Mouse (Mus musculus) forebrain, embryonic 11.5 days (tissue): ENCODE results near the gene Ccnd2. TPM values are rescaled to one million over a fixed set of nuclear protein-coding genes. Genes with fewer than 3 reads are reported as not detected.

Experiments used
- ATAC-seq: fragments of 200-750 bp; cut with Nextera tagmentation; replicated peaks from 2 replicates; pipeline ENCODE4 v1.8.0; 2017; ENCODE audit warnings: moderate TSS enrichment; ENCODE audit not compliant: low FRiP score
- DNase-seq: peaks from one replicate; pipeline ENCODE4 v3.0.0-alpha.2; 2017; ENCODE audit warnings: low spot score
- H3K27ac ChIP-seq: fragments of 300-500 bp; sonication (generic); 2 replicates; pipeline ENCODE4 v1.5.1; 2014; ENCODE audit warnings: low read depth, low read length
- H3K27me3 ChIP-seq: fragments of 300-500 bp; sonication (generic); 2 replicates; pipeline ENCODE4 v1.6.1; 2014; ENCODE audit warnings: mild to moderate bottlenecking, low read length, mixed read lengths; ENCODE audit not compliant: control insufficient read depth, insufficient read depth
- H3K36me3 ChIP-seq: fragments of 300-500 bp; sonication (generic); 2 replicates; pipeline ENCODE4 v1.6.1; 2014; ENCODE audit warnings: mild to moderate bottlenecking, low read length, moderate library complexity, mixed read lengths; ENCODE audit not compliant: control insufficient read depth, insufficient read depth
- H3K4me1 ChIP-seq: fragments of 300-500 bp; sonication (generic); replicated peaks from 2 replicates; pipeline ENCODE4 v1.6.1; 2014; ENCODE audit warnings: low read length, mixed read lengths; ENCODE audit not compliant: control insufficient read depth, insufficient read depth
- H3K4me2 ChIP-seq: fragments of 300-500 bp; sonication (generic); 2 replicates; pipeline ENCODE4 v1.6.1; 2014; ENCODE audit warnings: low read depth, mild to moderate bottlenecking, low read length, moderate library complexity, mixed read lengths; ENCODE audit not compliant: severe bottlenecking
- H3K4me3 ChIP-seq: fragments of 300-500 bp; sonication (generic); 2 replicates; pipeline ENCODE4 v1.5.1; 2014; ENCODE audit warnings: low read depth, low read length
- H3K9ac ChIP-seq: fragments of 300-500 bp; sonication (generic); 2 replicates; pipeline ENCODE4 v1.6.1; 2014; ENCODE audit warnings: low read length
- H3K9me3 ChIP-seq: fragments of 300-500 bp; sonication (generic); 2 replicates; pipeline ENCODE4 v1.6.1; 2016; ENCODE audit warnings: low read length, mixed read lengths; ENCODE audit not compliant: control insufficient read depth
- WGBS: fragments of 180-500 bp; shearing (Covaris S2); extraction: QIAGEN DNeasy Blood & Tissue Kit; methylation state at CpG from one replicate; pipeline ENCODE4 v1.1.7; 2014; 5-methylcytosine and 5-hydroxymethylcytosine counted together
- polyA plus RNA-seq: library from polyadenylated mRNA; unstranded; fragments of >200 nt; fragmentation: Nextera tagmentation; extraction: Ambion mirVana; gene quantifications from 2 replicates; pipeline ENCODE4 v1.2.1, GENCODE M21; 2014

Ccnd2 gene
- polyA plus RNA-seq, 1 experiment from 2014 or later = 1,292 TPM

- Histone ChIP-seq H3K9ac (no peak overlapping the region), H3K4me1 (peaks cover 10% of the 10 kb centered on the region; the same call in 1 of the 2 replicates), H3K27me3 (no peaks in the 10 kb centered on the region), H3K27ac (no peak overlapping the region; the same call in 1 of the 2 replicates), H3K36me3 (peaks cover 16% of the 10 kb centered on the region), H3K4me3 (no peak overlapping the region), H3K4me2 (no peak overlapping the region), H3K9me3 (no peaks in the 10 kb centered on the region)
- ATAC-seq (no peak), DNase-seq (no peak)
- 82% methylated on average over 7 of the region's 7 CpGs for WGBS
Measured at GRCm38 (mm10) chr6:127143576-127144288, 8.3 kb downstream of the Ccnd2 start.

GRCm38 (mm10) chr6:127143124-127143520 lies 8.9 kb downstream of the Ccnd2 start:
- no peaks in the 10 kb centered on the region for H3K9me3 ChIP-seq
- H3K4me1 ChIP-seq = peaks cover 10% of the 10 kb centered on the region; the same call in 1 of the 2 replicates
- DNase-seq (no peak), ATAC-seq (no peak)
- peaks cover 17% of the 10 kb centered on the region for H3K36me3 ChIP-seq
- H3K4me2 ChIP-seq = no peak overlapping the region
- H3K27me3 ChIP-seq = no peaks in the 10 kb centered on the region
- H3K4me3 ChIP-seq = no peak overlapping the region
- 85% methylated on average over 10 of the region's 10 CpGs for WGBS
- no peak overlapping the region for H3K9ac ChIP-seq
- no peak overlapping the region for H3K27ac ChIP-seq

GRCm38 (mm10) chr6:127142154-127143123 lies 9.6 kb downstream of the Ccnd2 start:
- Histone ChIP-seq H3K4me2 (no peak overlapping the region), H3K4me1 (peaks cover 9% of the 10 kb centered on the region; the same call in 1 of the 2 replicates), H3K4me3 (no peak overlapping the region), H3K9me3 (no peaks in the 10 kb centered on the region), H3K27ac (no peak overlapping the region), H3K36me3 (peaks cover 19% of the 10 kb centered on the region), H3K9ac (no peak overlapping the region), H3K27me3 (no peaks in the 10 kb centered on the region)
- DNase-seq (peak; percentile 76), ATAC-seq (peak; percentile 57)
- WGBS = 26% methylated on average over 10 of the region's 10 CpGs

GRCm38 (mm10) chr6:127138962-127139361 lies 13.0 kb downstream of the Ccnd2 start:
- Histone ChIP-seq H3K9ac (no peak overlapping the region), H3K4me2 (no peak overlapping the region), H3K4me1 (peaks cover 2% of the 10 kb centered on the region; the same call in 1 of the 2 replicates), H3K4me3 (no peak overlapping the region), H3K36me3 (peaks cover 23% of the 10 kb centered on the region), H3K27ac (no peak overlapping the region), H3K9me3 (no peaks in the 10 kb centered on the region), H3K27me3 (no peaks in the 10 kb centered on the region)
- ATAC-seq (no peak), DNase-seq (no peak)
- 96% methylated on average over 11 of the region's 11 CpGs for WGBS

- Histone ChIP-seq H3K4me2 (no peak overlapping the region), H3K36me3 (peaks cover 11% of the 10 kb centered on the region; the same call in 1 of the 2 replicates)
- 29% methylated on average over 16 of the region's 16 CpGs for WGBS
Measured at GRCm38 (mm10) chr6:127133433-127134245, 18.4 kb downstream of the Ccnd2 start.

GRCm38 (mm10) chr6:127132719-127133118 lies 19.3 kb downstream of the Ccnd2 start:
- no peak overlapping the region for H3K4me2 ChIP-seq
- no peak overlapping the region for H3K27ac ChIP-seq
- ATAC-seq = no peak
- no peak overlapping the region for H3K4me3 ChIP-seq
- H3K9me3 ChIP-seq = no peaks in the 10 kb centered on the region
- no peak overlapping the region for H3K9ac ChIP-seq
- H3K27me3 ChIP-seq = no peaks in the 10 kb centered on the region; the same call in 1 of the 2 replicates
- WGBS = 86% methylated on average over 3 of the region's 3 CpGs
- peaks cover 9% of the 10 kb centered on the region; the same call in 1 of the 2 replicates for H3K4me1 ChIP-seq
- DNase-seq = no peak
- peaks cover 9% of the 10 kb centered on the region; the same call in 1 of the 2 replicates for H3K36me3 ChIP-seq

More at GRCm38 (mm10) chr6:127133433-127134245, 18.4 kb downstream of the Ccnd2 start:
- peak overlapping the region; percentile 0; the same call in 1 of the 2 replicates for H3K27ac ChIP-seq
- no peak overlapping the region for H3K4me3 ChIP-seq
- no peak overlapping the region for H3K9ac ChIP-seq
- no peaks in the 10 kb centered on the region; the same call in 1 of the 2 replicates for H3K27me3 ChIP-seq
- peaks cover 9% of the 10 kb centered on the region; the same call in 1 of the 2 replicates for H3K4me1 ChIP-seq
- peak; percentile 67 for DNase-seq
- no peaks in the 10 kb centered on the region for H3K9me3 ChIP-seq
- peak; percentile 89 for ATAC-seq

GRCm38 (mm10) chr6:127131946-127132345 lies 20.0 kb downstream of the Ccnd2 start:
- Histone ChIP-seq H3K4me1 (peaks cover 9% of the 10 kb centered on the region; the same call in 1 of the 2 replicates), H3K36me3 (peaks cover 5% of the 10 kb centered on the region; the same call in 1 of the 2 replicates), H3K27ac (no peak overlapping the region), H3K4me3 (no peak overlapping the region), H3K9ac (no peak overlapping the region), H3K4me2 (no peak overlapping the region), H3K27me3 (no peaks in the 10 kb centered on the region; the same call in 1 of the 2 replicates), H3K9me3 (no peaks in the 10 kb centered on the region)
- 83% methylated on average over 3 of the region's 3 CpGs for WGBS
- no peak for DNase-seq
- ATAC-seq = no peak
